Mouse (Mus musculus) cerebellum, adult 11-12 months (tissue): Measurements from ENCODE around the gene Reg4.

Experiments used
- DNase-seq: peaks from one replicate; pipeline ENCODE4 v3.0.0; 2022

Gene Reg4

DNA sequence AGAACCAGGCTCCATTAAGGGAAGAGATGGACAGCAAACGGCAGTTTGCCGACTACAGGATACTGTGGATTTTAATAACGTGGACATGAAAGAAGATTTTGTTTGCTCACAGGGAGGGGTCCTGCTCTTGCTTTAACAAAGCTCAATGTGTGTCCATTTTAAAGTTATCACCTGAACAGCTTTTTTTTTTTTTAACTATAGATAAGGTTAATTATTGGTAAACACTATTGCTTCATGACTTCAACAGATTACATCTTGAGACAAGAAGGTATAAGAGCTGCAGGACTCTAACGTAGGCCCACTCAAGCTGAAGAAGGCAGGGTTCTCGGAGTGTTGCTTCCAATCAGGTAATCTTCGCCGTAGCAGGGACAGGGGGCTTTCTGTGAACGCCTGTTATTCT lies at the start of gene Reg4:
Gene Reg4 (plus strand): TSS at position 301 of the 400 bp plus-strand sequence.
- no peak for DNase-seq

GRCm38 (mm10) chr3:98178340-98178739 lies 43.6 kb upstream of the Reg4 start:
- DNase-seq: peak; percentile 5

- no peak for DNase-seq
Observed at GRCm38 (mm10) chr3:98180805-98181204, 41.2 kb upstream of the Reg4 start.

GRCm38 (mm10) chr3:98185163-98185714 lies 36.7 kb upstream of the Reg4 start:
- DNase-seq: no peak

DNA sequence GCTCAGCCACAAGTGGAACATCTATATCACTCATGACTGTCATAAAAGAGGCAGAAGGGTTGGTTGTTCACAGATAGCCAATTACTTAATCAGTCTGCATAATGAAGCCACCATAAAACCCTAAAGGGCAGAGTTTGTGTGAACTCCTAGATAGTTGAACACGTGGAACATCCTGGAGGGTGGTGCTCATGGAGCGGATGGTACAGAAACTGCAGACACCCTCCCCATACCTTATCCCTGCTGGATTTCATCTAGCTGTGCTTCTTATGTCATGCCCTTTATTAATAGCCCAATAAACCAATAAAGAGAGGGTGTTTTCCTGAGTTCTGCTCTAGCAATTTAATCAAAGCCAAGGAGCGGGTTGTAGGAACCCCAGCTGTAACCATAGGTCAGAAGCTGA lies 34.2 kb upstream of the Reg4 start:
- no peak for DNase-seq

DNA sequence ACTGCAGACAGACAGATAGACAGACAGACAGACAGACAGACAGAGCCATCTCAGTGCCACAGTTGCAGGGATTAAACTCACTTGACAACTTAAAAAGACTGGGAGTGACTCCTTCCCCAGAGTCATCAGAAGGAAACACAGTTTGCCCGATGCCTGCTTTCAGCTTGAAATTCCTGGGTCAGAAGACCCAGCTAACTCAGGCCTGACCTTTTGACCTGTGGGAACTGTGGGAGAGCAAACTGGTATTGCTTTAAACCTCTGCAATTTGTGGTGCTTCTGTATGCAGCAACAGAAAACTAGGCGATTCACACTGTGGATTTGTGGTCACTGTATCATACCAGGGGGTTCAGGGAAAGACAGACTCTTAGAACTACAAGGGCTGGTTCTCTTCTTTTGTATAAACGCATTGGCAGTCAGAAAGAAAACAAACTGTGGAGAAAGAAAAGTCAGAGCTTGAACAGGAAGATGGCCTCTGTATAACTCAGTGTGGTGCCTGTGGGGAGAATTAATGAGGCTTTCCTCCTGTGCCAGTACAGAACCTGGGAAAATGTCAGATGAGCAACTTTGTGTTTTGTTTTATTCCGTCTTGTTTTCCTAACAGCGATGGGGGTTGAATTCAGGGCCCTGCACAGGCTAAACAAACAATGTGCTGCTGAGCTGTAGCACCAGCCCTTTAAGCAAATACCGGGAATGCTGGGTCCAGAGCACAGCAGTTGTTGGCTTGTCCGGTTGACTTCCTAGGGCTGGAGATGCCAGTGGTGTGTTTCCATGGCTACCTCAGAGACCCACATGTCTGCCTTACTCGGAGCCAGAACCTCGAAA lies 24.0 kb upstream of the Reg4 start:
- peak; percentile 5 for DNase-seq

DNA sequence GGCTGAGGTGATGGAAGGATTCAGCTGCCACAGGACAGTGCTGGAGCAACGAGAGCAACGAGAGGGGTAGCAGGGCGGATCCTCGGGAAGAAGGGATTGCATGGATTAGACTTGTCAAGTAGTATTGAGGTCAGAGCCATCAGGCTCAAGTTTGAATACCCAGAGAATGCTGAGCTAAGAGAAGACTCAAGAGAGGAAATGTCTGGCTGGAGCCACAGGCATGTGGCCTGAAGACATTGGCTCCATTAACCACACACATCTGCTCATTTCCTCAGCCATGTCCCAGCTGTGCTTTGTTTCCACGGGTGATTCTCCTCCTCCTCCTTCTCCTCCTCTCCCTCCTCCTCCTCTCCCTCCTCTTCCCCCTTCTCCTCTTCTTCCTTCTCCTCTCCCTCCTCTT lies 22.2 kb upstream of the Reg4 start:
- DNase-seq: no peak

- no peak for DNase-seq
Observed at GRCm38 (mm10) chr3:98203282-98203681, 18.7 kb upstream of the Reg4 start.

DNA sequence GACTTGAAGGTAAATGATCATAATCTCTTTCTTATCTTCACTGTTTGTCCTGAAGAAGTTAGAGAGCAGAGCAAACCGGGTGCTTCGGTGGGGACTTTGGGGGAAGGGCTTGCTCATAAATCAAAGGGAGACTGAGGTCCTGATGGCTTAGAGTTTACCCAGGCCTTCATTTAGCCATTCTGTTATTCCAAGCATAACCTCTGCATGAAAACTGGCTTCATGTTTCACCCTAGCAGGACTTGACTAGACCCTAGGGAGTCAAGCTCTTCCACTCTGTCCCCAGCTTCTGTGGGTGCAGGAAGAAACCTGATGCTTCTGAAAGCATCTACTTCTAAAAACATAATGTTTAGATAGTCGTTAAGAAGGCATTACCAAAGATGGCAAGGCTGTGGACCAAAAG lies 15.0 kb upstream of the Reg4 start:
- no peak for DNase-seq

GRCm38 (mm10) chr3:98209161-98209560 lies 12.8 kb upstream of the Reg4 start:
- DNase-seq: no peak

DNA sequence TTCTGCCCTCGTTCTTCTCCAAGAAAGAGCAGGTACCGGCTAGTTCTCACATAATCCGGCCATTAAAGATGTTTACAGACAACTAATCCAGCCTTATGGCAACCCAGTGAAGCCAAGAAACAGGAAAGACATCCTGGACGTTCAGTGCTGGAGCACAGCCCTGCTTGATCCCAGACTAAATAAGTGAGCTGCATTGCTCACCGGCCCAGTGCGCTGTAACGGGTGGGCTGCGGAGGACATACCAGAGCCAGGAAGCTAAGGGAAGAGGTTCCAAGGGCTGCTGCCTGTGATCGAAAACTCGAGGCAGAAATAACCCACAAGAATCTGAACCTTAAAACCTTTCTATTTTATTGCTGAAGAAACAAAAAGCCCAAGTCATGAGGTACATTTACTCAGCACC lies 11.1 kb upstream of the Reg4 start:
- no peak for DNase-seq

DNA sequence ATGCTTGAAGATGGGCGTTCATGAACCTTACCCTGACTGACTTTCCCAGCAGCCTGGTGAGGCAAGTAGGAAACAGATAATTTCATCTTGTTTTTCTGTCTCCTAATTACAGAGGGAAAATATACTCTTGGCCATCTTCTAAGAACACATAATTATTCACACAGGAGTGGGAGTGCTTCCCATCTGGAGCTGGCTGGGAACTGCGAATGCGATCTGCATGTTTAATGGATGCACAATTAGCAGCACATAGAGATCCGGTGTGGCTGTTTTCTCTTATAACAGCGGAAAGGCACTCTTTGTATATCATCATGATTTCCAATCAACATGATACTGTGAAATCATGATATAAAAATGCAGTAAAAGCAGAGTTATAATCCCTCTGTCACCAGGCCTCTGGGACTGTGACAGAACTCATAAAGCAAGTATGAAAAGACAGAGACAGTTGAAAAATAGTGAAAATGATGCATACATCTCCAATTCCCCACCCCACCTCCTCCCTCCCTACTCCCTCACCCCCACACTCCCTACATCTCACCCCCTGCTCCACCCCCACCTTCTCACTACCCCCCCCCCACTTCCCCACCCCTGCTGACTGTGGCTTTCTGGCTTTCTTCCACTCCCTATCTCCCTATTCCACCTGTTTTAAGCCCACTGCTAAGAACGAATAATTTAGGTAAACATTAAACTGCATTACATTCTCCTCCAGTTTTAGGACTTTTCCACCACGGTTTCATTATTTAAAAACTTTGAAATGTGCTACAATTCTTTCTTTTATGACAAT lies 10.5 kb upstream of the Reg4 start:
- no peak for DNase-seq

DNA sequence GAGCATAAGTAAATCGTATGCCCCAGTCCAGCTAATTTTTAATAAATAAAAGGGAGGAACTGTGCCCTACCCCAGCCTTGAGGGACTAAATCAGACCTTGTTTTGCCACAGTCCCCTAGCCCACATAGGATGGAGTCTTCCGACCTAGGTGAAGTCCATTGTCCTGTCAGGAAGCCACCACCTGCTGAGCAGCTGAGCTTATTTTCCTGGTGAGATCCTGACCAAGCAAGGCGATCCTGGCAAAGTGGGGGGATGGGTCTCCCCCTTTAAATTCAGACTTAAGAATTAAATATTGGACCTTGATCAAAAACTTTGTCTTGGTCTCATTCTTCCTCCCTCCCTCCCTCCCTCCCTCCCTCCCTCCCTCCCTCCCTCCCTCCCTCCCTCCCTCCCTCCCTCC lies 5.7 kb upstream of the Reg4 start:
- DNase-seq: no peak

- no peak for DNase-seq
Observed at GRCm38 (mm10) chr3:98223263-98223662, 1.3 kb downstream of the Reg4 start.

DNA sequence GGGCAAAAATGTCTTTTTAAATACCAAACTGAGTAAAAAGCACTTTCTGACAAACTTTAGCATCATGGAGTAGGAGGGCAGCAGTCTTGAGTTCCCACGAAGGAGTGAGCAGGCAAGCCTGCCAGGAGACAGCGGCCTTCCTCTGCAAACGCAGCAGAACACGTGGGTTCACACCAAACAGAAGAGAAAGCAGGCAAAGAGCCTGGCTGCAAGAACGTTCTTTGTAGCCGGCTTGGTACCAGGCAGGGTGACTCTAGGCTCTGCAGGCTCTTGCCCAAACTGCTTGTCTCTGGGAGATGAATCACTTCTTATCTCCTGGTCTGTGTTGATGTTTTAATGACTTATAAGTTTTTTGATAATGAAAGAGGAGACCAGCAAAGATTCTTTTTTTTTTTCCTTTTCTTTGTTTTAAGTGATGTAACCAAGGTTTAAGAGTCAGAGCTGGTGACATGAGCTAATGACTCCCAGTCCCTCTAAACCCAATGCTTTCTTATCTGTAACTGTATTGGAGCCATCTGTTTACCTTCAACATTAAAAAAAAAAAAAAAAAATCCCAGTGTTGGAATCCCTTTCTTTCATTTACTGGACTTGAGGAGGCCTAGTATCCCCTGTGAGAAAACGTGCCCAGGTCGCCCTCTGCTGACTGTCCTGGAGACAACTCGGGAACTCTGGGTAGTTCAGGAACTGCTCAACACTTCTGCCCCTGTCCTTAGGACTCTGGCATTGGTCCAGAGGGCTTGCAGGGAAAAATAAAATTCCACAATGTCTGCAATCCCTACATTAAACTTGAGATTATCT lies 2.0 kb downstream of the Reg4 start:
- peak; percentile 27 for DNase-seq

GRCm38 (mm10) chr3:98224975-98225374 lies 3.0 kb downstream of the Reg4 start:
- DNase-seq: no peak

GRCm38 (mm10) chr3:98225746-98226145 lies 3.8 kb downstream of the Reg4 start:
- DNase-seq: no peak

- peak; percentile 33 for DNase-seq
Observed at GRCm38 (mm10) chr3:98226988-98227610, 5.1 kb downstream of the Reg4 start.

DNA sequence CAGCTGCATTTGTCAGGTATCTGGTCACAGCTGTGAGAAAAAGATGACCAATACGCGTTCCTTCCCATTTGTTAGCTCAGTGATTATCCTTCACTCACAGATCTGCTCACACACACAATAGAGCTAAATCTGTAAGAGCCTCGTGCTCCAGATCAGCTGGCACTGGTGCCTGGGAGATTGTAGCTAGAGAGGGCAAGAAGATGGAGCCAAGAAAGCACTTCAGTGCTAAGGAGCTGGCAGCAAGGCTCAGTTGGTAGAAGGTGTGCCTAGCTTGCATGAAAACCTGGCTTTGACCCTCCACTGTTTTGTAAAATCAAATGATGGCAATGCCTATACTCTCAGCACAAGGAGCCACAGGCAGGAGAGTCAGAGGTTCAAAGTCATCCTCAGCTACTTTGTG lies 5.8 kb downstream of the Reg4 start:
- no peak for DNase-seq

DNA sequence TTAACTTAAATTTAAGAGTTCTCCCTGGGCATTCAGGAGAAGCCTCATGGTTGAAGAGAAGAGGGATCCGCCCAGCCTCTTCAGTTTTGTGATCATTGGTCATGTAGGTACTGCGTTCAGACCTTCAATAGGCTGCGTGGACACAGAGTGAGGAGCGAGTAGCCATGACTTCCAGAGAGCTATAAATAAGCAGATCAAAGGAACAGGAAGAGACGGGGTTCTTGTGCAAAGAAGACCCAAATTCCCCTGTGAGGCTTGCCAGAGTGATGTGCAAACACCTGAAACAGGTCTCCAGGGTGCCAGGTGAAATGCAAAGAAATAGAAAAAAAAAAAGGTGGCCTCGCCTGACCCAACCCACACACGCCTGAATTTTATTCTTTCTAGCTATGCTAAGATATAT lies 8.0 kb downstream of the Reg4 start:
- DNase-seq: no peak

DNA sequence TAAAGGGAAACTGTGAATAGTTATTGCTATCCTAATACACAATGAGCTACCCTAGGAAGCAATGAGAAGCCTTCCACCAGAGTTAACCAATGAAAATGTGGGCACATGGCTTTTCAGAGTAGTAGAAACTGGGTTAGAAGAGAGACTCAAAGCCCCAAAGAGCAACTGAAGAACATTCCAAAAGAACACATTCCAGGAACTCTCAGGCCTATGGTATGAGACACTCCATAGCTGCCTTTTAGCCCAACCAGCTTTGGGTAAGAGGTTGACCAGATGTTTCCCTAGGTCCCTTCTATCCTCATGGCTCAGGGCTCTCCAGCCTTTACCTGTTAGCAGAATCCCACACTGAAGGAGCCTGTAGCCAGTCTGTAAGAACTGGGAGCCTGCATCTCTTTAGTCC lies 11.5 kb downstream of the Reg4 start:
- DNase-seq: no peak

DNA sequence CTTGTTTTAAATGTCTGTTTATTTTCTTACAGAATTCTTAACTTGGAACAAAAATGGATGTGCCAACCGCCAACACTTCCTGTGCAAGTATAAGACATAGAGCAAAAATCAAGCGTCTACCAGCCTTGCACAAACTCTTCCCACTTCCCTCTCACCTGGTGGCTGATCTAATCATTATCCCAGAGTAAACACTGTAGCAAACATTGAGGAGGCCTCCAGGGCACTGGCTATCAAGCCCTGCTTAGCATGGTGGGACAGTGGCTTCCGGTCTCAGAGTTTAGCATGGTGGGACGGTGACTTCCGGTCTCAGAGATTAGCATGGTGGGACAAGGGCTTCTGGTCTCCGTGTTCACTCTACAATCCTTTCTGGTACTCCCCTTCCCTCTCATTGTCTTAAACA lies 14.3 kb downstream of the Reg4 start:
- DNase-seq: no peak

DNA sequence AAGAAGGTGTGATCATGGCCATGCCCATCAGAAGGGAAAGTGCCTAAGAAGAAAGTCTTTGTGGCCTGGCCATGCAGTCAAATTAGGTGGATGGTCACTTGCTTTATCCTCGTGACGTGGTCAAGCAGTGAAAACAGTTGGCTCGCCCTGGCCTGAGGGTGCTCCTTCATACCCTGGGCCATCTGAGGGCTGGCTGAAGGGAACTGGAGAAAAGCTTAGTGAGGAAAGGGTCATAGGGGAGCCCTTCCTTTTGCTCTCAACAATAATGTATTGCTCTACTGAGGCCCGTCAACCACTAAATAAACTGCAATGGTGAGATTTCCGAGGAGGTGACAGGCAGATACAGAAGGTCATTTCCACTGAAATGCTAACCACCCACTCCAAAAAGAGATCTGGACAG lies 15.3 kb downstream of the Reg4 start:
- no peak for DNase-seq
